Mouse (Mus musculus) fat pad, adult 2 months (tissue): ENCODE data around the gene Scn10a.

ENCODE experiments used
- DNase-seq: peaks from one replicate; pipeline ENCODE4 v3.0.0-alpha.2; 2011; ENCODE audit warnings: low read depth, low spot score; ENCODE audit errors: extremely low read depth

Scn10a gene

DNA sequence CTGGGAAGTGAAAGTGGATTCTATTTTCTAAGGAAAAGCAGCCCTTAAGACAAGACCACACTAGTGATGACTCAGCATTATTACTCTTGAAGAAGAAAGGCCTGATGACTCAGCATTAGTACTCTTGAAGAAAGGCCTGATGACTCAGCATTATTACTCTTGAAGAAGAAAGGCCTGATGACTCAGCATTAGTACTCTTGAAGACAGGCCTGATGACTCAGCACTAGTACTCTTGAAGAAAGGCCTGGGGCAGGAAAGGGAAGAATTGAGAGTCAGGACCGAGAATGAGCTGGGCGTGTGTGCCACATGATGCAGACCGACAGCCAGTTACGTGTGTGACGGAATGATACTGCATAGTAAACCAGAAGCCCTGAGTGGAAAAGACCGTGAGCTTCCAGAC, 77.1 kb downstream of the Scn10a start:
- no peak for DNase-seq

DNA sequence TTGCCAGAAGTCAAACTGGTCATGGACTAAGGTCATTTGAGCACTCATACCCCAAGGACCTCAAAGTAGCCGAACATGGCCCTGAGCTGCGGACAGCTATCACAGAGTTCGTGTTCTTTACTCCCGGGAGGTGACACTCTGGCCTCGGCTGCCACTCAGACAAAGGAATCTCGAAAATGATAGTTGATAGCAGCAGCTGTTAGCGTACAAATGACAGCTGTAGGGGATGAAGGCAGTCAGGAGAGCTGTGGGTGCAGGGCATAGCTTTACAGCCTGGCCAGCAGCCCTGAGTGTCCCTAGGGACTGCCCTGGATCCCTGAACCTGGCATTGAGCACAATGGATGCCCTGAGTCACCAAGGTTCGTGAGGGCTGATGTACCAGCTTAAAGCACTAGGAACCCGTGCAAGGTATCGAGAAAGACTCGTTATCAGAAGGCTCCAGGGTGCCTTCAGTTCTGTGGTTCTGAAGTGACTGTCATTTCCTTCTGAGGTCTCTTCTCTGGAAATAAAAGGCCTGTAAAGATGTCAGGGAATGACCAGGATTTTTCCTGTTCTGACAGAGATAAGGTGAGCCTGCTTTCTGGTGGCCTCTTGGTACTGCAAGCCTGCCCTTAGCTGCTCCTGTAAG, 84.8 kb downstream of the Scn10a start:
- DNase-seq: no peak

DNA sequence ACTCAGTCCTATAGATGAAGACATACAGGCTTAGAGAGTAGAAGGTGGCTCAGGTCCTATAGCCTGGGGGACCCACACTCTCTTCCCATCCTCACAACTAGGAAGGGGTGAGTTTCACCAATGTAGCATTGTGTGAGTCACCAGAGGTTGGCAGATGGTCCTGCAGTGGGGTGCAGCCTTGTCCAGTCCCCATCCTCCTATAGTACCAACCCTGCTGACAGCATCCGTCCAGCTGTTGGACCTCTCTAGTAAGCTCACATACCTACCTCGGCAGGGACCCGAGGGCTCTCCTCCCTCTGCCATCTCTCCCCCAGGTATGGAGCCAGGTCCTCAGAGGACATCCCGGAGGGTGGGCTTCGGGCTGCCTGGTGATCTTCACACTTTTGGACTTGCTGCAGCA, 85.6 kb downstream of the Scn10a start:
- DNase-seq: no peak

DNA sequence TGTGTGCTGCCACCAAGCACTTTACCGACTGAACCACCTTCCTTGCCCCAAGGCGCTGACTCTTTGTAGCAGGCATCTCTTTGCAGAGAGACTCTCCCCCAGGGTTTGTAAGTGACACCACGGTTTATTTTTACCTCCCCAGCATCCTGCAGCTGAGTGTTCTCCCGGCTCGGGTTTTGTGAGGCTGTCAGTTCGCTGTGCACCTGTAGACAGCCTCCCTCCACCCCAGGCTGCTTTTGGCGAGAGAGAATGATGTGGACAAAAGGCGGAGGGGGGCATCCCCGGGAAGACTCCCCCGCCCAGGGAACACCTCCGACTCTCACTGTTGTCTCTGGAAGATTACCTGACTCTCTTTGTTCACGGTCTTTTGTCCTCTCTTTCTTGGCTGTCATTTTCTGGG, 86.3 kb downstream of the Scn10a start:
- DNase-seq: no peak

DNA sequence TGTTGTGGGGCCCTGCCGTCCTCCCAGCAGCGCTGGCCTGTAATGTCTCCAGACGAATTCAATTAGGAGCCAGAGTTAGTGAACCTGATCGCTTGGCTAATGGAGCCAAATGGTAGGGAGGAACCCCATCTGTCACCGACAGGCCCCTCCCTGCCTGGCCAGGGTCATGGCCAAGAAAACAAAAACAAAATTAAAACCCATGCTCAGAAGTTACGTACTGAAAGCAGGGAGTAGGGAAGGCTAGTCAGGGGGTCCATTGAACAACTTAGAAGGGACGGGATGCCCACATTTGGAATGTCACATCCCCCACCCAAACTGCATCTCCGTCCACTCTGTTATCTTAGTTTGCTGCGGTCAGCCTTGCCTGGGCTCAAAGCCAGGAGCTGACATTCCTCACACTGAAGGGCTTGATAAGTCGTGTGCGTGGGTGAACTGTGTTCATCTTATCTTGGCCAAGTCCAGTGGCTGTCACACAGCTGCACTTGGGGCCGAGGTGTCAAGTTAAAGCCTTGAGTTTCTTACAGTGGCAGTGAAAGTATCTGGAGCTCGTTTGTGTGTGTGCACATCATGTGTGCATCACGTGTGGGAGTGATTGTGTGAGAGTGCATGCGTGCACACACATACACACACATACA, 87.1 kb downstream of the Scn10a start:
- DNase-seq: no peak

DNA sequence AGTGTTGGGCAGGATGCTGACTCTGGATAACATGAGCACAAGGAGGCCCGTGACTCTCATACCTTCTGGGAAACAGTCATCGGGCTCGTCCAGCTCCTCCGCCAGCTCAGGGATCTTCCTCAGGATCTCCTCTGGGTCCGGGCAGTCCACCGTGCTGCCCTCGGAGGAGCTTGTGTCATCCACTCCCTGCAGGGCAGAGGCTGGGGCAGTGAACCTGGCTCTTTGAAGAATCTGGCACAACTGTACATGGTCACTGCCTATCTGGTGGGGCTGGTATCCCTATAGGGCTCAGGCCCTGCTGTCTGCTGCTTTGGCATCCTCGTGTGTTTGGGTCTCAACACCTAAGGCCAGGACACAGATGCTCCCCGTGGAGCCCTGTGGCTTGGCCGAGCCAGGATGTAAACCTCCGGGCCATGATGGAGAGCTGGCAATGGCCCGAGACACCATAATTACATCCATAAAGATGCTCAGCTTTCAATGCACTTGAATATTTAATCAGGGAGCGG, 87.7 kb downstream of the Scn10a start:
- DNase-seq: no peak

DNA sequence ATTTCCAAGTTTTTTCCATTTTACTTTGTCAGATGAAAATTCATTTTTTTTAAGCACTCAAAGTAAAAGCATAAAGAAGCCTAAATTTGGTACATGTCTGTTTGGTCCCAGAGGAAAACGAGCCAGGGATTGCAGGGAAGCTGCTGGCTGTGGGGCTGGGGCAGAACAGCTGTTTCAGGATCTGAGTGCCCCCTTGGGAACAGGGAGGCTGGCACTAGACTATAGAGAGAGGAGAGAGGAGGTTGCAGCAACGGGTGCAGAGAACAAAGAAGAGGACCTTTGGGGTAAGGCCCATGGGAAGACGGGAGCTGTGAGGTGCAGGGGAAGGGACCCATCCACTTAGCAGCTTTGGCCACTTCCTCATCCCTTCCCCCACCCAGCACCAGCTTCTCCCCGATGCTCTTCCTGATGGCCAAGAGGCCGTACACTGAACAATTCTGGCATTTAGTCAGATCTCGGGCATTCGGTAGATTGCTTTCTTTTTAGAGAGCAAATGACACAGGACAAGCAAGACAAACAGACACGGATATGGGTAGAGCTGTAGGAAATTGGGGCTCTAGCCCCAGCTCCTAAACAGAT, 90.3 kb downstream of the Scn10a start:
- no peak for DNase-seq

DNA sequence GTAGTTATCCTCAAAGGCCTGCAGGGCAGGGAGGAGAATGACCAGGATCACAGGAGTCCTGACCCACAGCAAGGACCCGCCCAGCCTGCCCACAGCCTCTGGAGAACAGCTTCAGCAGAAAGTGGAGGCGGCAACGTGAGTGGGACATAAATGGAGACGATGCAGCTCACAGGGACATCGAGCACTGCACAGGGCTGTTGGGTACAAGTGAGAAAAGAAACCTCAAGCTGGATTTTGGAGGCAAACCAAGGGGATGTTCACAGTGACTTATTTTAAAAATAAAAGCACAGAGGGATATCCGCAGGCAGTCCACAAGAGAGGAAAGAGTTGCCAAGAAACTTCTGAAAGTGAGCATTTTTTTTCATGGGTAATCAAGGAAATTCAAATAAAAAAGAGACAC, 91.9 kb downstream of the Scn10a start:
- DNase-seq: no peak

DNA sequence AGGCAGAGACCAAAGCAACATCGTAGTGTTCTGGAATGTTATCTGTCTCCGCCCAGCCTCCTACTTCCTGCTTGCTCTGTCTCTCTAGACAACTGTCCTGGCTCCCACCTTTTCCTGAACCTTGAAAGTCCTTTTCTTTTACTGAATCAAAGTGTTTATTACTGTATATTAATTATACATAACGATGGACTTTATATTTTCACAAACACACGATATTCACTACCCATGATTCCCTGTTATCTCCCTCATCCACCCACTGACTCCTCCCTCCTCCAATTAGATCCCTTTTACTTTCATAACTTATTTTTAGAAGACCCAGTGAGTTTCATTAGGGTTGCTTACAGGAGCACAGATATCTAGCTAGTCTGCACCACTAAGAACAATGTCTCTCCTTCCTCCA, 95.0 kb downstream of the Scn10a start:
- no peak for DNase-seq

DNA sequence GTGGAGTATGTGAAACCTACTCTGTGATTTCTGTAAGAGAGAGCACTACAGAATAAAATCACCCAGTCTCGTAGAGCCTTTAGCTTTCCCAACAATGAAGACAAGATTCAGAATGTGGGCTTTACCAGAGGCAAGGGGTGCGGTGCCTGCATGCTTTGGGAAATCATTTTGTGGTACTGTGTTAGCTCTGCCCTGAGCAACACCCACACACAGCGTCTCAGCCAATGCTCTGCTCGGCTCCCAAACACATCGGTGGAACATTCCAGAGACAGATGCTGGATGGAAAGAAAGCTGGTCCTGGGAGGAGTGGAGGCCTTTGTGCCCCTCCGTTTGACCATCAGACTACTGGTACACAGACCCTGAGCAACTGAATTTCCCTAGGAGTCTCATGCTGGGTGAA, 104.3 kb downstream of the Scn10a start:
- DNase-seq: no peak

DNA sequence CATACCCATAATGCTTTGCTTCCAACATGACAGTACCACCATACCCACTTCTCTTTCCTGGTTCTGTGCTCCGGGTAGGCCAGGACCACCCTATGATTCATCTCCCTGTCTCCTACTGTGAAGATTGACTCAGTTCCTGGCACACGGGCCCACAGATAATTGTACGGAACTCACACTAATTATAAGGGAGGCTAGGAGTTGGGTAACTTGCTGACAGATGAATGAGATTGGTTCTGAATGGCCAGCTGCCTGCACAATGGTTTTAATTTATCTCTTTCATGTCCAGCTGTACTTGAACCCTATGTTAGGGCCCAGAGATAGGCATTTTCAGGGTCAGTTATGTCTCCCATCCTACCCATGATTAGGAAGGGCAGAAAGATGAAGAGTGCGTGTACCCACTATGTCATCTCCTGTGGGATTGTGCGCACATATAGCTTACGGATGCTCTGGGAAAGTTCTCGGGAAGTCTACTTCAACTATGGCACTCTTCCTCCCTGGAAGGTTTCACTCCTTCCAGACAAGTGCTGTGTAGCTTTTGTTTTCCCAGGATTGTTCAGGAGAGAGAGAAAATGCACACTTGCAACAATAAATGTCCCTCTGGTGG, 108.5 kb downstream of the Scn10a start:
- DNase-seq: no peak

DNA sequence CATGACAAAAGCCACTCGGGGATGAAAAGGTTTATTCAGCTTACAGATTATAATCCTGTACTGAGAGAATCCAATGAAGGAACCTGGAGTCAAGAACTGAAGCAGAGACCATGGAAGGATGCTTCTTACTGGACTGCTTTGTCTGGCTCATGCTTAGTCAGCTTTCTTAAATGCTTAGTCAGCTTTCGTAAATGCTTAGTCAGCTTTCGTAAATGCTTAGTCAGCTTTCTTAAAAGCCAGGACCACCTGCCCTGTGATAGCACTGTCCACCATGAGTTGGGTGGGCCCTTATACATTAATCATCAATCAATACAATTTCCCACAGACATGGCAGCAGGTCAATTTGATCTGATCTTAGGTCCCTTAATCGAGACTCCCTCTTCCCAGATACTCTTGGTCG, 112.2 kb downstream of the Scn10a start:
- no peak for DNase-seq

DNA sequence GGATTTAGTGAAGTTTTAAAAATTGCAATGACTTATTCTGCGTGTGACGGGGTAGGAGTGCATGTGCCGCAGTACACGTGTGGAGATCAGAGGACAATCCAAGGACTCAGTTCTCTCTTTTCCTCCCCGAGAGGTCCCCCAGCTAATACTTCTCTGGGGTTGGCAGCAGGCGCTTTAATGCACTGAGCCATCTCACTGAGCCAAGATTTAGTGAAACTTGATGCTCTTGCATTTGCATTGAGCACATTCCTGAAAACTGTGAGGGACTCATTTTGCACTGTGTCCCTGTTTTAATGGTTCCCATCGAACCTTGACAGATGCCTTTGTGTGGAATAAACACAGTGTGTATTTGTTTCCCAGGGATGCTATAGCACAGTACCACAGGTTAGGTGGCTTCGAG, 114.5 kb downstream of the Scn10a start:
- no peak for DNase-seq

DNA sequence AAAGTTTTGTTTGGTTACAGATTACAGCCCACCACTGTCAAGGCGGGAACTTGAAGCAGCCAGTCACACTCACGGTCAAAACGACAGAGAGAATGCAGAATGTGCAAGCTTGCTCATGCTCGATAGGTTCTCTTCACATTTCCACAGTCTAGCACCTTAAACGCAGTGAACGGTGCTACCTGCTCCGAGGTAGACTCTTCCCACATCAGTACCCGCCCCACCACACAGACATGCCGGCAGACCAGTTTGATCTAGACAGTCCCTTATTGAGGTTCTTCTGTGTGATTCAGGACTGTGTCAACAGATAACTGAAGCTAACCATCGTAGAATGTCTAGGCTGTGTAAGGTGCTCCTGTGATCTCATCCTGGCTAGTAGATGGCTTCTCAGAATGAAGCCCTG, 120.6 kb downstream of the Scn10a start:
- no peak for DNase-seq

DNA sequence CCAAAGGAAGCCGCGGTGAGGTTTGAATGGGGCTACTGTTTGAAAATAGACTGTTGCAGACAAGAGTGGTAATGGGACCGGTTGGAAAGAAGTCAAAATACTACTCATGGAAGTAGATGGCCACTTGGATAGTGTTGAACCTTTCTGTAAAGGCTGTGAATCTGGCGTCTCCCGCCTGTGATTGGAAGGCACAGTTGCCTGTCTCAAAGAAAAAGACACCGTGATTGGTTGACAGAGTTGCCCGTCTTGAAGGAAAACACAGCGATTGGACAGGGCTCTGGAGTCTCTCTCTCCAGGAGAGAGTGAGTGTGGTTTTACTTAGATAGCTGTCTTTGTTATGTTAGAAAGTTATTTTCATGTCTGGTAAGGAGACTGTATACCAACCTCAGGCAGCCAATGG, 121.8 kb downstream of the Scn10a start:
- no peak for DNase-seq

DNA sequence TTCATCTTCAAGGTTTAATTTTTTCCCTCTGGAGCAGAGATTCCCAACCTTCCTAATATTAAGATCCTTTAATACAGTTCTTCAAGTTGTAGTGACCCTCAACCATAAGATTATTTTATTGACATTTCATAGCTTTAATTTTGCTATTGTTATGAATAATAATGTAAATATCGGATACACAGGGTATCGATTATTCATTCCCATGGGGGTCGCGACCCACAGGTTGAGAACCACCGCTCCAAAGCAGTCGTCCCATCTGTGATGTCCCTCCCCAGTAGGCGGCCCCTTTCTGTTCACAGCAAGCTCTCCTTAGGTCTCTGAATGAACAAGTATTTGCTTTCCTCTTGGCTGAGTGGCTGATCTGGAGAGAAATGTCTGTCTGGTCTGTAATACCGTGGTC, 129.5 kb downstream of the Scn10a start:
- DNase-seq: no peak

DNA sequence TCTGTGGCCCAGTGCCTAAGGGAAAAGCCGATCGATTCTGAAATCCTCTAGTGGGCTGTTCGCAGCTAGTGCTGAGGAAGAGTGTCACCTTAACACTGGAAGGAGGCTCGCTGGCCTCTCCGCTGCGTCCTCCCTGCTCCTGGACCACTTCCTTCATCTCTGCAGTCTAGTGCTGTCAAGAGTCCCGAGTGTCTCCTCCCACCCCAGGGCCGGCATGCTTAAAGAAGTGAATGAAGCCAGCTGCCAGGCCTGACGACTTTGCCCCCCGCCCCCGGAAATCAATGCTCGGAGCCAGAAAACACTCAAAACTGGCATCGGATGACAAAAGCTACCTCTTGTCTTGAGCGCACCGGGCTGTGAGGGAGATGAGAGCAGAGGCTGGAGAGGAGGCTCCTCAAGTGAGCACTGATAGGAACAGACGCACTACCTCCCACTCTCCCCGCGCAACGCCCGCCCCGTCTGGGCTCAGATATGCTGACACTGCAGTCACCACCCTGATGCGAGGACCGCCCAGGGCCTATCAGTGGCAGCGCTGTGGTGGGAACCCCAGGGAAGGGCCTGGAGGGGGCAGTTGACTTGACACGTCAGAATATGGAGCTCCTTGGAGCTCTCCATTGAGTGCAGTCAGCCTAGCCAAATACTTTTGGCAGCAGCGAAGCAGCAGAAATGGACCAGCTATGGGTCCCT, 130.2 kb downstream of the Scn10a start:
- no peak for DNase-seq

DNA sequence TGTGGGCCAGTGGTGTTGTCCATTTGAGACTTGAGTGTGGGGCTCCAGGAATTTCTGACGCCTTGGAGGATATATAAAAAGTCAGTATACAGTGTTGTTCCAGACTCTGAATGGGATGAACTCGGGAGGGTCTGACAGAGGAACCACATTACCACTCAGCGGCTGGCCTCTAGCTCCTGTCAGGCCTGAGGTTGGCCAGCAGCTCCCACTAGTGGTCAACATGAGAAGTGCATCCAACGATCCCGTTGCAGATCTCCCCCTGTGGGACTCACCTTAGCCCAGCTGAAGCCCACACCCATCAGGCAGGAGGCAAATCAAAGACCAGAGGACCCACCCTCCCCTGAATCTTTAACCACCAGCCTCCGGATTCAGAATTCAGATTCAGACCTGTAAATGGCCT, 138.5 kb downstream of the Scn10a start:
- no peak for DNase-seq

DNA sequence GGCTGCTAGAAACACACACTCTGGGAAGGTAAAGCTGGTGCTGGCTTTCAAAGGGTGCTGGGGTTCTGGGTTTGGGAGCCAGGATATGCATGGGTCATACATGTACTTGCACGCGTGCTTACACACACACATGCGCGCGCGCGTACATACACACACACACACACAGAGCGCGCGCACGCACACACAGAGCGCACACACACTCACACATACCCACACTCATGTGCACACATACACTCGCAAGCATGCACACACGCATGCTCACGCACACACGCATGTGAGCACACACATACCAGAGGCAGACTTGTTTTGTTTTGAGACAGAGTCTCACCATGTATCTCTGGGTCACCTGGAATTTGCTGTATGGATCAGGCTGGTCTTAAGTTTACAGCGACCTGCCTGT, 138.9 kb downstream of the Scn10a start:
- no peak for DNase-seq

DNA sequence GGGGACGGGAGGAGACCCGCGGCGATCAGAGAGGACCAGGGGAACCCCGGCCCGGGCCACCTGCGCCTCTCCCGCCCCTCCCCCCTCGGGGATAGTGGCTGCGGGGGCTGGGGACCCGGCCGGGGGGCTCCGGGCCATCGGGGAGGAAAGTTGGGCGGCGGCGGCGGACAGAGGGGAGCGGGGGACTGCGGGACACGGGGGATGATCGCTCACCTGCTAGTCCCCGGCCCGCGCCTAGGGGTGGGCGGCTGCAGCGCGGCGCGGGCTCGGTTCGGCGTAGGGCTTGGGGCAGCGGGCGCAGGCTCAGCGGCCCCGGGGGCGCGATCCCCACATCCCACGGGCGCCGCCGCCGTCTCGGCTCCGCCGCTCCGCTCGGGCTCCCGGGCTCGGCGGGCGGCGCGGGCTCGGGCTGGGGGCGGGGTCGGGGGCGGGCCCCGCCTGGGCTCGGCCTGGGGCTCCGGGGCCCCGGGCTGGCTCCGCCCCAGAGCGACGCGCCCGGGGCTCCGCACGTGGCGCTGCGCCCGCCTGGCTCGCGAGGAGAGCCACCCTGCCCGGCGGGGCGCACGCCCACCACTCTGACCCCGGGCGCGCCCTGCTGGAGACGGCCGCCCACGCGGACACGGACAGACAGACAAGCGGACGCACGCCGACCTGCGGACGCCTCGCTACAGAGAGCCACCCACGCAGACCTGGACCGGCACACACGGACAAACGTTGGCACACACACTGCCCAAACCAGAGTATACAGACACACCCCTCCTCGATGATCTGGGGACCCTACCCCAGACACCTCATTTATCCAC, 140.3 kb downstream of the Scn10a start, which contains the start of gene Scn5a:
Gene Scn5a, minus strand, starts transcription at position 381 of the 803 bp plus-strand sequence.
- no peak for DNase-seq

DNA sequence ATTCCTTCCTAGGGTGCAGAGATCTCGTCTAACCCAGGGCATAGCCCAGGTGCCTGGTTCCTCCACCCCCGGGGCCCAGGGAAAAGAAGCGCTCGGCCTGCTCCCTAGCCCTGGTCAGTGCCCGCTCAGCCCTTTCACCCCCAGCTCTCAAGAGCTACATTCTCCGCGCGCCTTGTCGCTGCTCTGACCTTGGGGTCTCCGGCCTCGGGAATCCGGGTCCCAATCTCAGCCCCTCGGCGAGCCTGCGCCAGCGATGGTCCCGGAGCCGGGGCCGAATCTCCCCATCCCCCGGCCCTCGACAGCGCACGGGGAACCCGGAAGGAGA, 140.8 kb downstream of the Scn10a start:
- no peak for DNase-seq
